In the genomic region with DNA sequence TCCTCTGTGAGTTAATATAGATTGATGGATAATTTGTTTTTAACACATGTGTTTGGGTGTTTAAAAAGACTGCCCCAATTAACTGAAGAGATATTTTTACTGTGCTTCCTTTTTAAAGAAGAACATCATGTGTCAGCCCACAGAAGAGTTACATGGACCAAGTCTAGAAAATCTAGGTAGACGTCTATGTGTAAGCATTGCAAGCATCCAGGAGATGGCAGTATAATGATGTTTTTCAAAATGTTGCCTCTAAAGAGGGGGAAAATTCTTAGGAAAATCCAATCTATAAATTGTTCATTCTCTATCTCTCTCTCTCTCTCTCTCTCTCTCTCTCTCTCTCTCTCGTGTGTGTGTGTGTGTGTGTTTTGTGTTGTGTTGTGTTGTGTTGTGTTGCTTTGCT, we compare ENCODE assay signal across 9 mouse cellular contexts. TPM values are rescaled to one million over a fixed set of nuclear protein-coding genes. Genes with fewer than 3 reads are reported as not detected.
A peak's percentile ranks its signal among the peaks of the same experiment; 100 is the strongest.
DNase-seq lines count a peak whose midpoint lies in the region; ATAC-seq lines count a peak whose summit lies in the region.
"Had no signal": no experiment of that assay in that cellular context is flagged by ENCODE, and none has a peak within 500 bp of the region (broad histone marks: within the 10 kb centered on the region; RNA-seq: fewer than 3 reads in every experiment).

No protein-coding gene starts in this region.

- no peak overlapping the region for H3K4me3 ChIP-seq in kidney, embryonic 16.5 days (ENCODE audit: low read length)
- H3K4me3 ChIP-seq: forebrain, embryonic 10.5 days had no signal

- WGBS in kidney, embryonic 16.5 days, result 22% methylated on average over 2 of the region's 2 CpGs

- no peaks in the 10 kb centered on the region for H3K4me1 ChIP-seq in kidney, embryonic 16.5 days (ENCODE audit: insufficient read depth, low read length)
- H3K4me1 ChIP-seq: forebrain, embryonic 10.5 days had no signal

- no peak overlapping the region for H3K9ac ChIP-seq in kidney, embryonic 16.5 days (replicated peaks; ENCODE audit: low read length)

- H3K27me3 ChIP-seq in kidney, embryonic 16.5 days (ENCODE audit: insufficient read depth, low read length), result no peaks in the 10 kb centered on the region

- DNase-seq in kidney, adult 9 months, result peak; percentile 29
- peak; percentile 12 for DNase-seq in Muller cell, postnatal 12 days (ENCODE audit: inconsistent ontology term)
- DNase-seq in induced T-regulatory cell, adult 2 months (ENCODE audit: low read depth), result peak; percentile 53
- no peak for DNase-seq in spleen, postnatal 36 days (ENCODE audit: low spot score in 2 of 2)
- DNase-seq in adrenal gland, adult 2 months, result no peak
- DNase-seq in frontal cortex, postnatal 25 days (ENCODE audit: low spot score in 2 of 2), result no peak

- H3K27ac ChIP-seq in kidney, embryonic 16.5 days (ENCODE audit: low read length), result no peak overlapping the region
- H3K27ac ChIP-seq: forebrain, embryonic 10.5 days had no signal

- no peaks in the 10 kb centered on the region for H3K36me3 ChIP-seq in kidney, embryonic 16.5 days (ENCODE audit: insufficient read depth, low read length)
- H3K36me3 ChIP-seq: forebrain, embryonic 10.5 days had no signal

- no peak overlapping the region for H3K4me2 ChIP-seq in kidney, embryonic 16.5 days (replicated peaks; ENCODE audit: low read depth, low read length)

- H3K9me3 ChIP-seq in kidney, embryonic 16.5 days (ENCODE audit: low read length), result no peaks in the 10 kb centered on the region
- H3K9me3 ChIP-seq: forebrain, embryonic 10.5 days had no signal

- ATAC-seq in kidney, embryonic 16.5 days (ENCODE audit: low FRiP score, low TSS enrichment), result no peak
- peak; percentile 82 for ATAC-seq in CD4-positive, CD25-positive, alpha-beta regulatory T cell, adult 4 months

RNA-seq across cellular contexts. Expression of a gene that starts 22.2 kb away (rescaled TPM):
- polyA plus RNA-seq in kidney, embryonic 16.5 days (2015; fragmentation: Nextera tagmentation; extraction: Ambion mirVana), result 1.3 and 2.6 TPM in 2 replicates
- 10 to 100 TPM; 47.4 to 53.6 TPM for polyA plus RNA-seq in CD4-positive, CD25-positive, alpha-beta regulatory T cell, adult 4 months (2017; shearing (Covaris generic))
- total RNA-seq in adrenal gland, adult 2 months (2021), result 1 to 10 TPM; 7.7 to 8.6 TPM
- 1.0 and 1.4 TPM in 2 replicates for polyA plus RNA-seq in adrenal gland, adult 2 months (2012; rRNA removed)

RNA-seq across cellular contexts. Expression of a gene that starts 22.6 kb away (rescaled TPM):
- 0.11 and 0.18 TPM in 2 replicates for polyA plus RNA-seq in kidney, embryonic 16.5 days (2015; fragmentation: Nextera tagmentation; extraction: Ambion mirVana)
- not detected for polyA plus RNA-seq in CD4-positive, CD25-positive, alpha-beta regulatory T cell, adult 4 months (2017; shearing (Covaris generic))
- 10 to 100 TPM; 13.6 to 32.8 TPM for total RNA-seq in adrenal gland, adult 2 months (2021)
- polyA plus RNA-seq in adrenal gland, adult 2 months (2012; rRNA removed), result 0.53 and 0.75 TPM in 2 replicates
- polyA plus RNA-seq: forebrain, embryonic 10.5 days had no signal

RNA-seq across cellular contexts. Expression of a gene that starts 30.3 kb away (rescaled TPM):
- polyA plus RNA-seq in kidney, embryonic 16.5 days (2015; fragmentation: Nextera tagmentation; extraction: Ambion mirVana), result 410 and 416 TPM in 2 replicates
- 1,000 to 10,000 TPM; 1,603 to 2,725 TPM for polyA plus RNA-seq in CD4-positive, CD25-positive, alpha-beta regulatory T cell, adult 4 months (2017; shearing (Covaris generic))
- total RNA-seq in adrenal gland, adult 2 months (2021), result 100 to 1,000 TPM; 429 to 443 TPM
- polyA plus RNA-seq in adrenal gland, adult 2 months (2012; rRNA removed), result 119 and 130 TPM in 2 replicates

RNA-seq across cellular contexts. Expression of a gene that starts 57.5 kb away (rescaled TPM):
- 22.4 and 24.7 TPM in 2 replicates for polyA plus RNA-seq in kidney, embryonic 16.5 days (2015; fragmentation: Nextera tagmentation; extraction: Ambion mirVana)
- 10 to 100 TPM; 19.5 to 20.4 TPM for polyA plus RNA-seq in CD4-positive, CD25-positive, alpha-beta regulatory T cell, adult 4 months (2017; shearing (Covaris generic))
- total RNA-seq in adrenal gland, adult 2 months (2021), result 10 to 100 TPM; 36.9 to 38.7 TPM
- polyA plus RNA-seq in adrenal gland, adult 2 months (2012; rRNA removed), result 1.8 TPM in 2 replicates

Comparison
In these comparisons a context has a peak if more than half of its experiments do, and no peak if none do; other contexts are left out.
1. DNase-seq: peak in kidney, adult 9 months (single experiment), Muller cell, postnatal 12 days (single experiment) and induced T-regulatory cell, adult 2 months (single experiment); none in spleen, postnatal 36 days (0 of 2), adrenal gland, adult 2 months (single experiment) and frontal cortex, postnatal 25 days (0 of 2).
2. RNA of a gene that starts 22.2 kb away (polyA plus RNA-seq): 47.4 to 53.6 TPM in CD4-positive, CD25-positive, alpha-beta regulatory T cell, adult 4 months; 1.0 to 1.4 TPM in adrenal gland, adult 2 months and 1.3 to 2.6 TPM in kidney, embryonic 16.5 days; every median in the first group is over 10 times any median in the second.